Mouse (Mus musculus) midbrain, postnatal 0 days (tissue): ENCODE results near the gene Irf1. TPM values are rescaled to one million over a fixed set of nuclear protein-coding genes. Genes with fewer than 3 reads are reported as not detected.

Source experiments
- ATAC-seq: fragments of 200-750 bp; cut with Nextera tagmentation; 2 replicates; pipeline ENCODE4 v1.8.0; 2017; ENCODE audit warnings: moderate number of reproducible peaks, mild to moderate bottlenecking, moderate TSS enrichment, moderate library complexity; ENCODE audit not compliant: low FRiP score
- DNase-seq: peaks from one replicate; pipeline ENCODE4 v3.0.0-alpha.2; 2015; ENCODE audit warnings: low spot score
- H3K27ac ChIP-seq: fragments of 300-500 bp; sonication (generic); 2 replicates; pipeline ENCODE4 v1.5.1; 2014; ENCODE audit warnings: low read depth, mild to moderate bottlenecking, low read length, mixed read lengths
- H3K27me3 ChIP-seq: fragments of 300-500 bp; sonication (generic); 2 replicates; pipeline ENCODE4 v1.6.1; 2014; ENCODE audit warnings: low read length, control low read depth, mixed read lengths; ENCODE audit not compliant: insufficient read depth
- H3K36me3 ChIP-seq: fragments of 300-500 bp; sonication (generic); 2 replicates; pipeline ENCODE4 v1.6.1; 2014; ENCODE audit warnings: low read length, control low read depth, mixed read lengths; ENCODE audit not compliant: insufficient read depth
- H3K4me1 ChIP-seq: fragments of 300-500 bp; sonication (generic); 2 replicates; pipeline ENCODE4 v1.6.1; 2014; ENCODE audit warnings: mild to moderate bottlenecking, control low read depth, antibody characterized with exemption, low read length, mixed read lengths; ENCODE audit not compliant: insufficient read depth
- H3K4me2 ChIP-seq: fragments of 300-500 bp; sonication (generic); 2 replicates; pipeline ENCODE4 v1.6.1; 2014; ENCODE audit warnings: low read depth, mild to moderate bottlenecking, low read length, mixed read lengths; ENCODE audit not compliant: poor library complexity, severe bottlenecking
- H3K4me3 ChIP-seq: fragments of 300-500 bp; sonication (generic); 2 replicates; pipeline ENCODE4 v1.5.1; 2014; ENCODE audit warnings: low read depth, mild to moderate bottlenecking, low read length, moderate library complexity
- H3K9ac ChIP-seq: fragments of 300-500 bp; sonication (generic); replicated peaks from 2 replicates; pipeline ENCODE4 v1.6.1; 2014; ENCODE audit warnings: mild to moderate bottlenecking, low read length, moderate library complexity, mixed read lengths; ENCODE audit not compliant: poor library complexity, severe bottlenecking
- H3K9me3 ChIP-seq: fragments of 300-500 bp; sonication (generic); 2 replicates; pipeline ENCODE4 v1.6.1; 2016; ENCODE audit warnings: low read length, control low read depth
- CTCF ChIP-seq: IDR thresholded peaks from 2 replicates; pipeline ENCODE4 v1.5.1; 2016; ENCODE audit warnings: antibody characterized with exemption, mild to moderate bottlenecking
- WGBS: fragments of 180-500 bp; shearing (Covaris S2); extraction: QIAGEN DNeasy Blood & Tissue Kit; methylation state at CpG from one replicate; pipeline ENCODE4 v1.1.7; 2014; 5-methylcytosine and 5-hydroxymethylcytosine counted together
- polyA plus RNA-seq: library from polyadenylated mRNA; unstranded; fragments of >200 nt; fragmentation: Nextera tagmentation; extraction: Ambion mirVana; gene quantifications from 2 replicates; pipeline ENCODE4 v1.2.1, GENCODE M21; 2015
- total RNA-seq: library from RNA; depleted of rRNA; stranded (reverse); fragments of >200 nt; gene quantifications from 2 replicates; pipeline ENCODE4 v1.2.3, GENCODE M21; 2014

The Irf1 gene
- total and polyA plus RNA-seq, 2 experiments from 2014 or later = 0.93 to 4.0 TPM

DNA sequence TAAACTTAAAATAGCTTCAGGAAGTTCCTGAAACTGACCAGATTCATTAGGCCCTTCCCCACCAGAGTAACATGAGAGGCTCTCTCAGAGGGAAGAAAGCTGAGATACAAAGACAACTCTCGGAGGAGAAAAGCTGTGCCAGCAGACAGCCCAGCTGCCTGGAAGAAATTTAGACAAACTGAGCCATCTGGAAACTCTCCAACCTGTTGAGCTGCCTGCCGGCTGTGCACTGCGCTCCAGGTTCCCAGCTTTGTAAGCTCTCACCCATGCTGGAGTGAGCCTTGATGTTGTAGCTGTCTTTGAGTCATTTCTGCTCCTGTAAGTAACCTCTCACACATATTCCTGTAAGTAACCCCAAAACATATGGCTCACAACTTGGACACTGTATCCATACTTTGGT, 23.2 kb downstream of the Irf1 start:
- no peak overlapping the region for H3K4me2 ChIP-seq
- 61% methylated on average over 3 of the region's 3 CpGs for WGBS
- peak; percentile 39 for DNase-seq
- H3K4me3 ChIP-seq = no peak overlapping the region
- ATAC-seq = no peak
- H3K36me3 ChIP-seq = no peaks in the 10 kb centered on the region
- no peaks in the 10 kb centered on the region for H3K27me3 ChIP-seq
- no peak overlapping the region for H3K27ac ChIP-seq
- H3K9ac ChIP-seq = no peak overlapping the region
- no peaks in the 10 kb centered on the region for H3K9me3 ChIP-seq
- no peak for TF ChIP-seq CTCF
- peaks cover 7% of the 10 kb centered on the region; the same call in 1 of the 2 replicates for H3K4me1 ChIP-seq

DNA sequence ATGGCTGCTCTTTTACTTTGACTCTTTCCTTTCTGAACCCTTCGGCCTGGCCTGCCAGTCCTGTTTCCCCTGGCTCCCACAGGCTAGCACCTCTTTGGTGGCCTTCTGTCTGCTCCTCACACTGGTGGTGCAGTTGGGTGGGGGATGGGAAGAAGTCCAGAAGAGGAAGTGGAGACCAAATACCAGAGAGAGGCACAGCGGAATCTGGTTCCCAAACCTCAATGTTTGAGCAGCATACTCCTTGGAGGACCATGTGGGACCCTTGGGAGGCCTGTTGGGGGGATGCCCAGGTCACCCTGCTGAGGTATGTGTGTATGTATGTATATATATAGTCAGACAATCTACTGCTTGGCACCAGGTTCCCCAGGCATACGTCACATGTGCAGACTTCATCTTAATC, 24.2 kb downstream of the Irf1 start:
- no peaks in the 10 kb centered on the region for H3K9me3 ChIP-seq
- no peak overlapping the region for H3K4me3 ChIP-seq
- H3K27me3 ChIP-seq = no peaks in the 10 kb centered on the region
- no peak overlapping the region for H3K27ac ChIP-seq
- 86% methylated on average over 3 of the region's 3 CpGs for whole genome bisulfite sequencing
- H3K36me3 ChIP-seq = no peaks in the 10 kb centered on the region
- H3K9ac ChIP-seq = no peak overlapping the region
- DNase-seq (no peak), ATAC-seq (no peak)
- peaks cover 7% of the 10 kb centered on the region; the same call in 1 of the 2 replicates for H3K4me1 ChIP-seq
- TF ChIP-seq CTCF = no peak
- no peak overlapping the region for H3K4me2 ChIP-seq

DNA sequence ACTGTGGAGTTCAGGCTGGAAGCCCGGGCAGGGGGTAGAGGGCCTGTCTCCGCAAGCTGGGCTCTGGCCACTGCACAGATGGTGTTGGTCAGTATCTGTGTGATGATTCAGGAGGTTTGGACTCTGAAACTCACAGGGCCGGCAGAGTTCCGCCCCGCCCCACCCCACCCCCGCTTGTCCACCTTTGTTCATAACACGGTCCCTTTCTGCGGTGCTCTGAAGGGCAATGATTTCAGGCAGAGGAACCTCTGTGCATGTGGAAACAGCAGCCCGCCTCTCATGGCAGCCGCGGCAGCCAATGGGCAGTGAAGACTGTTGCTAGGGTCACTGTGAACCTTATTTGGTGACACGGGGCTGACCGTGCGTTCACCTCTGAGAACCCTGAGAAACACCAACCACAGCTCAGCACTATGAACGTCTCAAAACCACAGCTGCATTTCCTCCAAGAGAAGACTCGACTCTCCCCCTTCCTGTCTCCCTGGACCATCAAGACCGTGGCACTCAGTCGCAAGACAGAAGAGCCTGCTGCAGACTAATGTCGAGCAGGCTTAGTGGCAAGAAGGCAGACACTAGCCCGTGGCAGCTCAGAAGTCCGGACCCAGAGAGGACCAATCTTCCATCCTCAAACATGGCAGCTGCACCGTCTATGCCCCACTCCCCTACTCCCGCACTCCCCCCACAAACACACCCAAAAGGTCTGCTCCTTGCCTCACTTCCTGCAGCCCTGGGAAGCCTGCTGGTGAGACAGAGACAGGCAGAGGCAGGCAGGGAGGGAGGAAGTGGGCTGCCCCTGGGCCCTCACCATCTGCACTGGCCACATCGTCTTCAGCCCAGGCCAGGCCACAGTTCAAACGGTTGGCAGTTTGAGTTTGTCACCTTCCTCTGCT, 25.1 kb downstream of the Irf1 start:
- ATAC-seq = no peak
- no peak for TF ChIP-seq CTCF
- 74% methylated on average over 24 of the region's 25 CpGs for WGBS
- Histone ChIP-seq H3K27me3 (no peaks in the 10 kb centered on the region), H3K9ac (no peak overlapping the region), H3K4me1 (peaks cover 7% of the 10 kb centered on the region; the same call in 1 of the 2 replicates), H3K4me2 (no peak overlapping the region), H3K9me3 (no peaks in the 10 kb centered on the region), H3K27ac (no peak overlapping the region), H3K36me3 (no peaks in the 10 kb centered on the region), H3K4me3 (no peak overlapping the region)
- no peak for DNase-seq

DNA sequence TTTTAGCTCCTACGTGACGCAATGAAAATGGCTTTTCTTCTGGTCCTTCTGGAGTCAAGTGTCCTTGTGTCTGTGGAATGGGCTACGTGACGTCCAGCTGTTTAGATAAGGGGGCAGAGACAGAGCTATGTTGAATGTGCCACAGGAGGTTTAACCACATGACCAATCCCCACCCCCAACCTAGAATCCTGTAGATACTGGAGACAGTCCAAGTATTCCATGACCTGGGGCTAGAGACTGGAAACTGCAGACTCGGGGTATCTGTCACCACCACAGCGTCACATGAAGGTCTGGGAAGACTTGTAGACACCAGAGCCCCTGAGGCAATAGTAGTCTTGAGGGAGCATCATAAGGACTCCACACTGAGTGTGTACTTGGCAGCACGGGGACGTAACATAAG, 26.0 kb downstream of the Irf1 start:
- Histone ChIP-seq H3K9me3 (no peaks in the 10 kb centered on the region), H3K36me3 (no peaks in the 10 kb centered on the region), H3K4me1 (peaks cover 7% of the 10 kb centered on the region; the same call in 1 of the 2 replicates), H3K27ac (no peak overlapping the region), H3K27me3 (no peaks in the 10 kb centered on the region), H3K9ac (no peak overlapping the region), H3K4me3 (no peak overlapping the region), H3K4me2 (no peak overlapping the region)
- DNase-seq (no peak), ATAC-seq (no peak)
- WGBS = 72% methylated on average over 8 of the region's 8 CpGs
- no peak for TF ChIP-seq CTCF

DNA sequence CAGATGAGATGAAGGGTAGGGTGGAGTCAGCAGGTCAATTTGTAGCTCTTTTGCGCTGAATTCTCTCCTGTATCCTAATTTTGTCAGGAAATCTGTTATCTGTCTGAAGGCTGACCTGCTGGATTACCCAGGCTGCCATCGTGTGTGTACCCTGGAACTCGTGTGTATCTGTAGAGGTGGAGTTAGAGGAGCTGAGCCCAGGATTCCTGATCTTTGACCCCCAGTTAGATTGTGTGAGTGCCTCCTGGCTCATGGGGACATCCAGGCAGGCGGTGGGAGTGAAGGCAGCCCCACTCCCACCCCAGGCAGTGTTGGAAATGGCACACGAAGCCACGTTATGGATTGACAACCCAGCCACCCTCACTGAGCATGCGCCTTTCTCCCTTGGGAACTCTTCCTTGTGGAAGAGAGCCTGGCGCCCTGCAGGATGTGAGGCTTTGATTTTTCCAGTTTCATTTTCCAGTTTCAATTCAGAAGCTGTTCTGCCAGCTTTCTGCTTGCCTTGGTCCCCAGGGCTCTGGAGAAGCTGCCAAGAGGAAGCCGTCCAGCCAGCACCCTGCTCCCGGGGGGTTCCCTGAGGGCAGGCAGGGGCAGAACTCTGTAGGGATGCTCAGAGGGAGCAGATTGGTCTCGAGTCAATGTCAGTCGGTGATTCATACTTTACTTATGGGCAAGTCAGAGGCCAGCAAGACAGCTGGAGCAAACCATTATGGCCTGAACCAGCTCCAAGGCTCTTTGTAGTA, 26.8 kb downstream of the Irf1 start:
- no peaks in the 10 kb centered on the region for H3K27me3 ChIP-seq
- H3K4me3 ChIP-seq = no peak overlapping the region
- DNase-seq = peak; percentile 18
- no peak overlapping the region for H3K9ac ChIP-seq
- ATAC-seq = no peak
- H3K36me3 ChIP-seq = no peaks in the 10 kb centered on the region
- 0 out of 2 replicates have a peak overlapping the region, but pooled peaks have one; percentile 12 for H3K27ac ChIP-seq
- peaks cover 7% of the 10 kb centered on the region; the same call in 1 of the 2 replicates for H3K4me1 ChIP-seq
- TF ChIP-seq CTCF = no peak
- no peaks in the 10 kb centered on the region for H3K9me3 ChIP-seq
- H3K4me2 ChIP-seq = no peak overlapping the region; the same call in 1 of the 2 replicates
- WGBS = 52% methylated on average over 12 of the region's 12 CpGs
